Mouse (Mus musculus) MEL (cell line): ENCODE data around the gene Stk39. TPM values are rescaled to one million over a fixed set of nuclear protein-coding genes. Genes with fewer than 3 reads are reported as not detected.

Experiments
- DNase-seq: peaks from one replicate; pipeline ENCODE4 v3.0.0; 2011; ENCODE audit warnings: low read depth, low spot score
- H3K27ac ChIP-seq: 2 replicates; pipeline ENCODE4 v1.5.1; 2012; ENCODE audit warnings: low read depth, mild to moderate bottlenecking, control low read depth, low read length, moderate library complexity; ENCODE audit not compliant: control insufficient read depth
- H3K27me3 ChIP-seq, 2 experiments: fragments of 150-350 bp in 1 of 2; sonication (generic) in 1 of 2; 2 replicates each; pipeline ENCODE4 v1.6.1; 2012; ENCODE audit warnings: low read length in 2 of 2, mild to moderate bottlenecking in 2 of 2, improper control_type of control experiment in 1 of 2, moderate library complexity in 1 of 2; ENCODE audit not compliant: insufficient read depth in 2 of 2, control insufficient read depth in 1 of 2
- H3K36me3 ChIP-seq, 2 experiments: 2 replicates each; pipeline ENCODE4 v1.6.1; 2012 to 2014; ENCODE audit warnings: low read length in 2 of 2, improper control_type of control experiment in 1 of 2, inconsistent platforms in 1 of 2, mild to moderate bottlenecking in 1 of 2; ENCODE audit not compliant: insufficient read depth in 2 of 2, control insufficient read depth in 1 of 2
- H3K4me1 ChIP-seq, 2 experiments: fragments of 150-350 bp in 1 of 2; sonication (generic) in 1 of 2; 2 replicates each; pipeline ENCODE4 v1.6.1; 2012; ENCODE audit warnings: low read length in 2 of 2, improper control_type of control experiment in 1 of 2, mild to moderate bottlenecking in 1 of 2; ENCODE audit not compliant: insufficient read depth in 2 of 2, control insufficient read depth in 1 of 2
- H3K4me3 ChIP-seq, 2 experiments: fragments of 150-350 bp in 1 of 2; sonication (generic) in 1 of 2; 2 replicates each; pipeline ENCODE4 v1.5.1; 2012; ENCODE audit warnings: low read depth in 2 of 2, low read length in 2 of 2, mild to moderate bottlenecking in 2 of 2, moderate library complexity in 2 of 2, control low read depth in 1 of 2, improper control_type of control experiment in 1 of 2; ENCODE audit not compliant: control insufficient read depth in 1 of 2, insufficient read depth in 1 of 2
- H3K79me2 ChIP-seq: 2 replicates; pipeline ENCODE4 v1.6.1; 2012; ENCODE audit warnings: mild to moderate bottlenecking, low read length, moderate library complexity; ENCODE audit not compliant: control insufficient read depth, poor library complexity, insufficient read depth
- H3K9ac ChIP-seq: 2 replicates; pipeline ENCODE4 v1.6.1; 2012; ENCODE audit warnings: low read depth, mild to moderate bottlenecking, control low read depth, low read length, moderate library complexity; ENCODE audit not compliant: control insufficient read depth, poor library complexity, severe bottlenecking
- H3K9me3 ChIP-seq: fragments of 150-350 bp; sonication (generic); replicated peaks from 2 replicates; pipeline ENCODE4 v1.6.1; 2012; ENCODE audit warnings: mild to moderate bottlenecking, low read length, improper control_type of control experiment, moderate library complexity; ENCODE audit not compliant: insufficient read depth
- BHLHE40 ChIP-seq: IDR thresholded peaks from 2 replicates; pipeline ENCODE4 v1.6.1; 2012; ENCODE audit warnings: low read depth, mild to moderate bottlenecking, inconsistent platforms, low read length, improper control_type of control experiment, borderline replicate concordance
- CHD1 ChIP-seq: IDR thresholded peaks from 2 replicates; pipeline ENCODE4 v1.6.1; 2012; ENCODE audit warnings: low read depth, mild to moderate bottlenecking, inconsistent platforms, low read length, improper control_type of control experiment
- CHD2 ChIP-seq: IDR thresholded peaks from 2 replicates; pipeline ENCODE4 v1.6.1; 2011; ENCODE audit warnings: low read length, improper control_type of control experiment
- E2F4 ChIP-seq: IDR thresholded peaks from 2 replicates; pipeline ENCODE4 v1.6.1; 2011; ENCODE audit warnings: low read depth, low read length, improper control_type of control experiment, borderline replicate concordance
- ELF1 ChIP-seq: IDR thresholded peaks from 2 replicates; pipeline ENCODE4 v1.6.1; 2014; ENCODE audit warnings: low read depth, mild to moderate bottlenecking, inconsistent platforms, low read length, improper control_type of control experiment, moderate library complexity
- ETS1 ChIP-seq: IDR thresholded peaks from 2 replicates; pipeline ENCODE4 v1.6.1; 2012; ENCODE audit warnings: low read depth, mild to moderate bottlenecking, inconsistent platforms, low read length, improper control_type of control experiment, moderate library complexity
- GABPA ChIP-seq: IDR thresholded peaks from 2 replicates; pipeline ENCODE4 v1.6.1; 2012; ENCODE audit warnings: low read depth, mild to moderate bottlenecking, inconsistent platforms, low read length, improper control_type of control experiment, moderate library complexity
- GATA1 ChIP-seq: IDR thresholded peaks from 2 replicates; pipeline ENCODE4 v1.6.1; 2011; ENCODE audit warnings: low read depth, low read length, improper control_type of control experiment
- HCFC1 ChIP-seq: IDR thresholded peaks from 2 replicates; pipeline ENCODE4 v1.6.1; 2012; ENCODE audit warnings: low read depth, mild to moderate bottlenecking, inconsistent platforms, low read length, improper control_type of control experiment, moderate library complexity
- JUND ChIP-seq: IDR thresholded peaks from 2 replicates; pipeline ENCODE4 v1.6.1; 2011; ENCODE audit warnings: low read depth, mild to moderate bottlenecking, improper control_type of control experiment, low read length
- MAX ChIP-seq: IDR thresholded peaks from 2 replicates; pipeline ENCODE4 v1.6.1; 2011; ENCODE audit warnings: low read length, improper control_type of control experiment
- MEF2A ChIP-seq: IDR thresholded peaks from 2 replicates; pipeline ENCODE4 v1.6.1; 2014; ENCODE audit warnings: low read depth, mild to moderate bottlenecking, inconsistent platforms, low read length, improper control_type of control experiment; ENCODE audit not compliant: poor library complexity, insufficient replicate concordance, severe bottlenecking; ENCODE audit errors: extremely low read depth
- MYB ChIP-seq: IDR thresholded peaks from 2 replicates; pipeline ENCODE4 v1.6.1; 2011; ENCODE audit warnings: mild to moderate bottlenecking, low read depth, low read length, improper control_type of control experiment
- MYC ChIP-seq: IDR thresholded peaks from 2 replicates; pipeline ENCODE4 v1.6.1; 2011; ENCODE audit warnings: low read depth, mild to moderate bottlenecking, low read length, improper control_type of control experiment, moderate library complexity
- NRF1 ChIP-seq: IDR thresholded peaks from 2 replicates; pipeline ENCODE4 v1.6.1; 2014; ENCODE audit warnings: low read depth, mild to moderate bottlenecking, inconsistent platforms, low read length, improper control_type of control experiment, moderate library complexity; ENCODE audit not compliant: poor library complexity, insufficient read depth, severe bottlenecking
- POLR2A ChIP-seq, 2 experiments: IDR thresholded peaks; 2 replicates each; pipeline ENCODE4 v1.6.1; 2011 to 2012; ENCODE audit warnings: low read length in 2 of 2, mild to moderate bottlenecking in 2 of 2, control low read depth in 1 of 2, improper control_type of control experiment in 1 of 2, low read depth in 1 of 2, moderate library complexity in 1 of 2; ENCODE audit not compliant: control insufficient read depth in 1 of 2, insufficient read depth in 1 of 2, poor library complexity in 1 of 2
- RAD21 ChIP-seq: IDR thresholded peaks from 2 replicates; pipeline ENCODE4 v1.6.1; 2011; ENCODE audit warnings: mild to moderate bottlenecking, low read depth, low read length, improper control_type of control experiment
- RCOR1 ChIP-seq: IDR thresholded peaks from 2 replicates; pipeline ENCODE4 v1.6.1; 2012; ENCODE audit warnings: low read depth, mild to moderate bottlenecking, inconsistent platforms, low read length, improper control_type of control experiment
- SIN3A ChIP-seq: IDR thresholded peaks from 2 replicates; pipeline ENCODE4 v1.6.1; 2012; ENCODE audit warnings: low read length, improper control_type of control experiment, inconsistent platforms
- SMC3 ChIP-seq: IDR thresholded peaks from 2 replicates; pipeline ENCODE4 v1.6.1; 2011; ENCODE audit warnings: low read depth, low read length, improper control_type of control experiment
- TAL1 ChIP-seq: IDR thresholded peaks from 2 replicates; pipeline ENCODE4 v1.6.1; 2012; ENCODE audit warnings: mild to moderate bottlenecking, inconsistent platforms, low read length, moderate library complexity, mixed read lengths
- TBP ChIP-seq: IDR thresholded peaks from 2 replicates; pipeline ENCODE4 v1.8.0; 2011; ENCODE audit warnings: low read depth, low read length, improper control_type of control experiment
- ZKSCAN1 ChIP-seq: IDR thresholded peaks from 2 replicates; pipeline ENCODE4 v1.6.1; 2012; ENCODE audit warnings: low read depth, mild to moderate bottlenecking, inconsistent platforms, low read length, improper control_type of control experiment, moderate library complexity
- ZMIZ1 ChIP-seq: IDR thresholded peaks from 2 replicates; pipeline ENCODE4 v1.6.1; 2012; ENCODE audit warnings: low read depth, mild to moderate bottlenecking, inconsistent platforms, low read length, improper control_type of control experiment, moderate library complexity
- ZNF384 ChIP-seq: IDR thresholded peaks from 2 replicates; pipeline ENCODE4 v1.6.1; 2012; ENCODE audit warnings: low read depth, mild to moderate bottlenecking, inconsistent platforms, low read length, improper control_type of control experiment
- polyA plus RNA-seq, 2 experiments: library from polyadenylated mRNA; stranded (reverse) in 1 of 2; unstranded in 1 of 2; fragments of >175 nt in 1 of 2; fragments of >200 nt in 1 of 2; gene quantifications; 2 replicates each; pipeline versions ENCODE4 v1.2.1 to v1.2.4; 2012; ENCODE audit warnings: low replicate concordance in 2 of 2, low read depth in 1 of 2; ENCODE audit not compliant: insufficient read length in 2 of 2, insufficient read depth in 1 of 2, missing spikeins in 1 of 2
- total RNA-seq: library from RNA; depleted of rRNA; stranded (reverse); fragments of 300-350 nt; gene quantifications from 2 replicates; pipeline ENCODE4 v1.2.3, GENCODE M21; 2012

The Stk39 gene
- total and polyA plus RNA-seq, 3 experiments, result not detected

- no peak overlapping the region for H3K27ac ChIP-seq
- H3K27me3 ChIP-seq, result no peaks in the 10 kb centered on the region
- no peak overlapping the region for H3K9ac ChIP-seq
- H3K36me3 ChIP-seq, result no peaks in the 10 kb centered on the region
- no peak overlapping the region for H3K4me3 ChIP-seq
- H3K79me2 ChIP-seq, result no peaks in the 10 kb centered on the region
- DNase-seq, result no peak
- no peak for TF ChIP-seq BHLHE40
- no peak for TF ChIP-seq NRF1
- TF ChIP-seq POLR2A (IDR thresholded peaks at IDR 0.05; ENCODE audit: control insufficient read depth in 1 of 2, insufficient read depth in 1 of 2, low read depth in 1 of 2, low read length in 2 of 2, poor library complexity in 1 of 2), result no peak
- TF ChIP-seq SIN3A, result no peak
- TF ChIP-seq MEF2A, result no peak
- TF ChIP-seq RAD21, result no peak
- no peak for TF ChIP-seq MYC
- TF ChIP-seq TAL1, result no peak
- TF ChIP-seq CHD2, result no peak
- no peak for TF ChIP-seq GABPA
- no peak for TF ChIP-seq ZKSCAN1
- TF ChIP-seq SMC3, result no peak
- no peak for TF ChIP-seq HCFC1
- TF ChIP-seq TBP, result no peak
- TF ChIP-seq CHD1, result no peak
- no peak for TF ChIP-seq ZMIZ1
- TF ChIP-seq ZNF384, result no peak
- no peaks in the 10 kb centered on the region for H3K4me1 ChIP-seq
- H3K9me3 ChIP-seq, result no peaks in the 10 kb centered on the region
Observed at GRCm38 (mm10) chr2:68221226-68221625, 250.8 kb downstream of the Stk39 start.

DNA sequence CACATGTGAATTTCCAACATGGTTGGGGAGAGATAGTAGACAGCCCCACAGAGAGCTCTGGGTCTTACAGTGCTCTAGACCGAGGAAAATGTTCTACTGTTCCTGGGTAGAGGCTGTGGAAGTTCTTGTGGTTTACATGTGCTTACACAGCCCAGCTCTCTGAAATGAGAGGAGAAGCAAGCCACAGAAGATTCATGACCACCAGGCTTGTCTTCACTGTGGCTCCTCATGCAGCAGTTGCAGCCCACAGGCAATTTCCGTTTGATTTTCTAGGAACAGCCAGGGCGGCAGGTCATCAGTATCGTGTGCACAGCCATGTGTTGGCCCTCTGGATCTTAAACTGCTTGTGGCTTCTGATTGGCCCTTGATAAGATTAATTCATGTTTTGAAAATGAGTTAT is 252.2 kb downstream of the Stk39 start:
- TF ChIP-seq HCFC1, result no peak
- TF ChIP-seq ETS1, result no peak
- TF ChIP-seq RAD21, result no peak
- no peak for TF ChIP-seq SIN3A
- no peak for TF ChIP-seq POLR2A (IDR thresholded peaks at IDR 0.05; ENCODE audit: control insufficient read depth in 1 of 2, insufficient read depth in 1 of 2, low read depth in 1 of 2, low read length in 2 of 2, poor library complexity in 1 of 2)
- no peak for TF ChIP-seq ELF1
- no peak for TF ChIP-seq MYB
- TF ChIP-seq CHD2, result no peak
- TF ChIP-seq GABPA, result no peak
- no peak for TF ChIP-seq JUND
- no peak for TF ChIP-seq RCOR1
- no peak for TF ChIP-seq ZMIZ1
- no peak for TF ChIP-seq MEF2A
- TF ChIP-seq ZNF384, result no peak
- no peak for TF ChIP-seq E2F4
- TF ChIP-seq CHD1, result no peak
- TF ChIP-seq GATA1, result no peak
- no peak for TF ChIP-seq MAX
- TF ChIP-seq, all 39 proteins: peak for 0
- no peak for DNase-seq
- Histone ChIP-seq H3K27me3 (no peaks in the 10 kb centered on the region), H3K36me3 (no peaks in the 10 kb centered on the region), H3K9ac (no peak overlapping the region), H3K79me2 (no peaks in the 10 kb centered on the region), H3K9me3 (no peaks in the 10 kb centered on the region), H3K4me3 (no peak overlapping the region), H3K4me1 (no peaks in the 10 kb centered on the region), H3K27ac (no peak overlapping the region)
